Mouse (Mus musculus) adipocyte (in vitro differentiated cells): ENCODE results near the gene Tmem104.
A peak's percentile ranks its signal among the peaks of the same experiment; 100 is the strongest.

Experiments used
- DNase-seq: peaks from one replicate; pipeline ENCODE4 v3.0.0-alpha.2; 2016; ENCODE audit warnings: low spot score

Tmem104 gene

DNA sequence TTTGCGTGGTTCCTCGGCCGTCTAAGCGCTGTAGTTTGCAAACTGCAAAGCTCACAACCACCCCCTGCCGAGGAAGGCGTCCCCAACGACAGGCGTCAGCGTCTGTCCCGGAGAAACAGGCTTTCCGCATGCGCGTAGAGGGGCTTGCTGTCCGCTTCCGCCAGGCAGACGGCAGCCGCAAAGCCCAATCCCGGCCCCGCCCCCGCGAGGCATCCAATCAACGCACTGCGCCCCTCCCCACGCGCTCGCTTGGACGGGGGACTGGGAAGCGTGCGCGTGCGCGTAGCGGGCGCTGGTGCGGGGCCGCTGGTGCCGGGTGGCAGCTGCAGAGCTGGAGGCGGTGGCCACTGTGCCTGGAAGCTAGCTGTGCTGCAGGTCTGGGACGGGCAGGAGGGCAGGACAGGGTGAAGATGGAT lies at the start of gene Tmem104:
Gene Tmem104, plus strand, starts transcription at position 264 of the 416 bp plus-strand sequence.
- DNase-seq, result peak; percentile 99

DNA sequence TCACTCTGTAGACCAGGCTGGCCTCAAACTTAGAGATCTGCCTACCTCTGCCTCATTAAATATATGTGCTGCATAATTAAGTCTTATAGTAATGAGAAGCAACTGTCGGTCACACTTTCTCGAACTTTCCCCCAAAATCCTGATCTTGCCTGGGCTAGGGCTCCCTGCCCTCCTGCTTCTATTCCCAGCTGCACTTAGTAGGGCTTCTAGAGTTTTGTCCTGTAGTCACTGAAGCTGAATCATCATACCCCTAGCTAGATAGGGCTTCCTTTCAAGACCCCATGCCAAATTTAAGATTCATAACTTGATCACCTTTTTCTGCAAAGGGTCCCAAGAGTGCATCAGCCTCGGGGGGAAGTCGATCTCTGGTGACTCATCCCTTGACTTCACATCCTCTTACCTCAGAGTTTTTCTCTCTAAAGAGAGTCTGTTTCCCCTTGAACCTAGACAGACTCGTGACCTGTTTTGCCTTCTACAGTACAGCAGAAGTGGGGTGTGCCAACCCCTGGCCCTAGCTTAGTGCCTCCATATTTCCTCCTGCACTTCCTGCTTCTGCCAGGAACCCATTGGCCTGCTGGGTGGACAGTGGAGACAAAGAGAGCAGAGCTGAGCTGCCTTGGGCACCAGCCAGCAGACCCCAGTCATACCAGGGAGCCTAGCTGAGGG lies 48.6 kb upstream of the Tmem104 start:
- no peak for DNase-seq

DNA sequence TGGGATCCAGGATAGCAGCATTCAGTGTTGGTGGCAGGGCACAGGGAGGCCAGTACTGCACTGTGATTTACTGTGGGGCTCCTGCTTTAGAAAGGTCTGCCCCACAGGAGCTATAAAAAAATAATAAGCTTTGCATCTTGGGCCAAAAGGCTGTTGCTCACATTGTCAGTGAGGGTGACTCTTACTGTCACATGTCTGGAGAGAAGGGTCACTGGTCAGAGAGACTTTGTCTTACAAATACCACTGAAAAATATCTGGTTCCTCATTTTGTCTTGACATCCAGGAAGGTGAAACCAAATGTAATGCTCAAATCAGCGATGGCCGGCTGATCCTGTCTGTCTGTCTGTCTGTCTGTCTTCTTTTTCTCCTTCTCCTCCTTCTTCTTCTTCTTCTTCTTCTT lies 45.3 kb upstream of the Tmem104 start:
- no peak for DNase-seq

DNA sequence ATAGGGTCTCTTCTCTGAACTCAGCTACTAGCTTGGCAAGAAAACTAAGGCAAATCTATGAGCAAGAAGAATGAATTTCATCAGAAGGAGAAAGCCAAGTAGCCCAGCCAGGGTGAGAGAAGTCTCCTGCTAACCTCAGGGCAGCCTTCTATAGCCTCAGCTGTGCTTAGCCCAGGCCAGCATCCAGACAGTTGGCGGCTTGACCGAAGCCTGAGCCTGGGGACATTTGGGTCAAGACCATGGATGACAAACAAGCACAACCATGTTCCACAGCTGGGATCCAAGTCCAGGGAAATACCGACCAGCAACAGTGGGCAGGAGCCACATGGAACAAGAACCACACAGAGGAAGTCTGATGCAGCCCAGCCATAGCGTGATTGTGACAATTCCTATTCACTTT lies 39.5 kb upstream of the Tmem104 start:
- no peak for DNase-seq

DNA sequence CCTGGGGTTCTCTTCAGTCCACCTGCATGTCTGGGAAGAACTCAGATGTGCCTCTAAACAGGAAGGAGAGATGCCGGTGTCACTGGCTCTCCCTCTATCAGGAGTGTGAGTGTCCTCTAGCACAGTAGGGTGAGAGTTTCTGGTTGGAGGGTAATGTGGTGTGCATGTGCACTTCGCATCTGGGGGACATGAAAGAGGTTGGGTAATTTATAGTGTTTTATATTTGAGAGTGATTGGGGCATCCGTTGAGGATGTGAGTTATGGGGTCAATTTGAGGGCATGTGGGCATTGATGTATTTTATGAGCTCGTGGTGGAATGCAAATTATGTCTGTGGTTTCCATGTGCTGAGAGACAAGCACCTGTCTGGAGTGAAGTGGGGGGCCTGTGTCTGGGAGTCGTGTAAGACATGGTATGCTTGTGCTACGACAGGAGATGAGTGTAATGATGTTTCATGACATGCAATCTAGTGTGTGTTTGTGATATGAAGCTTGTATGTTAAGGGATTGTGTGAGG lies 36.5 kb upstream of the Tmem104 start:
- DNase-seq, result no peak

DNA sequence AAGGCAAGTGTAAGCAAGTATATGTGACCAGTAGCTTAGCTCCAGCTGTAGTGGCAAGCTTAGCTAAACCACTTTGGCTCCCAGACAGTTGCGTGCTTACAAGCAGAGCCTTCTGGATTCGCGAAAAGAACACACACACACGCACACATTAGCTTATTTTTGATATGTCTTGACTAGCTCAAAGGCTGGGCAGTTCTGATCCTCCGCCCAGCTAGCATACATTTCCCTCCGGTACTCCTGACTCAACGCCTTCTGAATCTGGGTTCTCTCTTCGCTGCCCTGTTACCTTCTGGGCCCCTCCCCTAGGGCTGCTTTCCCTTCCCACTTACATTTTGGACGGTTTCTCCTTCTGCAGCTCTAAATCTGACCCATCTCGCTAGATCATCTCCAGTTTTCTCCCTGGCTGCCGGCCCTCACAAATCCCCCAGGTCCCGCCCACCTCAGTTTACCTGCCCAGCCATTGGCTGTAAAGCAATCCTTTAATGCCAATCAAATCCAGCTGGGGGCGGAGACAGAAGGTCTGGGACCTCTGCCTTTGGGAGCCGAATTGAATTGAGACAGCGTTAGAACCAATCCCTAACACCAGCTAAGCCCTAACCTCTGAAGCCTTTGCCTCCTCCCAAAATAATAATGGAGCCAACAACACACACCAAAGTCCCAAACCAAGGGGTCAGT lies 35.4 kb upstream of the Tmem104 start:
- DNase-seq, result no peak

DNA sequence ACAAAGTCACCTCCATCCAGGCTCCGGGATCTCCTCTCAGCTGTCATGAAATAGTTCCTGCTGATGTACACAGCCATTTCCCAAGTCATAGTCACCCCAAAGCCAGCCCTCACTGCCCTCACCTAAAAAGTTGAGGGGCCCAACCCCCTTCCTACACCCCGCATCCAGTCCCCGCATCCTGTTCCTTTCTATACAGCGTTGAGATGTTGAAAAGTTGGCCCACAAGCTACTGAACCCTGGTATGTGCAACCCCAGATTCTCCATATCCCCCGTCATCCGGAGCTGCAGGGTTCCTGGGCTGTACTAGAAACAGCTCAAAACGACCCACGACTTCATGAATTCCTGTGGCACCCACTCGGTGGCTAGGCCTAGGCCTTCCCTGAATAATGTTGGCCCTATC lies 34.2 kb upstream of the Tmem104 start:
- no peak for DNase-seq

DNA sequence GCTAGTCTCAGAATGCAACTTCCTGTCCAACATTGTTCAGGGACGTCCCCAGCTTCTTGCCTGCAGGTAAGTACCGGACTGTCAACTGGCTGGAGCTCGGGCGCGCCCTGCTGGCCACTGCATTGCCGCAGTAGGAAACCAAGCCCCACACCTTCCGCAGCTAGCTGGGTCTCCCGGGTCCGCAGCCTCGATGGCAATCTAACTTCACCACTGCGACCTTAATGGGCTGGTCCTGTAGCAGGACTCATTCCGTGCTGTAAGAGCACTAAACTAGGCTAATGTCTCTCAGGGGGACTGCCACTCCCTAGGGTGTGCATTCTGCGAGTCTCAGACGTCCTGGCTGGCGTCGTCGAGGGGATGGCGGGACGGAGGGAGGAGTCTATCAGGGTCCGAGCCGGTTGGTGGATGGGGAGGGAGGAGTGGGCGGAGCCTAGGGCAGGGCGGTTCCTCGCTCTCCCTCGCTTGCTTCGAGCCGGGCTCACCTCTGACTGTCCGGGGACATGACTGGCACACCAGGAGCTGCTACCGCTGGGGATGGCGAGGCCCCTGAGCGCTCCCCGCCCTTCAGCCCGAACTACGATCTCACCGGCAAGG lies 33.5 kb upstream of the Tmem104 start:
- DNase-seq, result peak; percentile 41

DNA sequence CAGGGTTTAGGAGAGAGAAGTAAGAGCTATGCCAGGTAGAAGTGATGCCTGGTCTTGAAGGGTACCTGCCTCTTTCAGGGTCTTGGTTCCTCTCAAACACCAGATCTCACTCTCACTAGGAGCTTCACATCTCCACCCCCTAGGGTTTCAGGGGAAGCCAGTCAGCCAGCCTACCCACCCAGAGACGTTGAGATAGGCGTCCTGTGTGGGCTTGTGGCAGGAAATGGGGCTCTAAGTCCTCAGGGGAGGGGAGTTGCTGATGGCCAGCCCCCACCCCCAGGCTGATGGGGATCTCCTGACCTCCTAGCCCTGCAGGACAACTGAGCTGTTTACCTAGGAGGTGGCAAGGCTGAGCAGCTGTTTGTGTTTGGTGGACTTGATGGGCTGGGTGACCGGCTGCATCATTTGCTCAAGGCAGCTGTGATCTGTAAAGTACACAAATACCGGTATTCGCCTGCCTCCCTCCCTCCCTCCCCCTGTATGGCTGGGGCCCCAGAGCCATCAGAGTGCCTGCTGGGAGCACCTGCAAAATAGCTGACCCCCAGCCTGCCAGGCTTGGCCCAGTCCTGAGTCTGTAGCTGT lies 32.1 kb upstream of the Tmem104 start:
- DNase-seq, result no peak

DNA sequence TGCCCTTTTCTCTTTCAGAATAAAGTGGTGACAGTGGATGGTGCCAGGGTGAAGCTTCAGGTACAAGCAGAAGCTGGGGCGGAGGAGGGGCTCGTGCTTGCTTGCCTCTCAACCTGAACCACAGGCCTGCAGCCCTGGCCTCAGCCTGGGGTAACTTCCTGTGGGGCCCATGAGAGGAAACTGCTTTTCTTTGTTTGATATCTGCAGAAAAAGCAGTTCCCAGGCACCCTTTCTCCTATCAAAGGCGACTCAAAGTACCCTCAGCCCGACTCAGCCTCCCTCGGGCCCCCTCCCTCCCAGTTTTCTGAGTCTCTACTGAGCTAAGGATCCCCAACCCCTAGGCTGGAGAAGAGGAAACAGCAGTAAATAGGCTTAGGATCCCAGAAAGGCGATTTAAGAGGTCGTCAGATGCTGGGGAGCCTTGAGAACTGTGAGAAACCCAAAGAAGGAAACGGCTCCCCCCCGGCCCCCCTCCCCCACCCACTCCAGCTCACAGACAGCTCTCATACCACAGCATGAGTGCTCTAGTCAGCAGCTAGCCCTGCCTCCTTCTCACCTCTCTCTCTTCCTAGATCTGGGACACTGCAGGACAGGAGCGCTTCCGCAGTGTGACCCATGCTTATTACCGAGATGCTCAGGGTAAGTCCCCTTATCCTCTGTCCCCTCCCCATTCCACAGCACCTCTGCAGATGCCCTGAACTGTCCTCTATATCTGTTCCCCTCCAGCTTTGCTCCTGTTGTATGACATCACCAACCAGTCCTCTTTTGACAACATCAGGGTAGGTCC lies 29.2 kb upstream of the Tmem104 start:
- DNase-seq, result no peak

DNA sequence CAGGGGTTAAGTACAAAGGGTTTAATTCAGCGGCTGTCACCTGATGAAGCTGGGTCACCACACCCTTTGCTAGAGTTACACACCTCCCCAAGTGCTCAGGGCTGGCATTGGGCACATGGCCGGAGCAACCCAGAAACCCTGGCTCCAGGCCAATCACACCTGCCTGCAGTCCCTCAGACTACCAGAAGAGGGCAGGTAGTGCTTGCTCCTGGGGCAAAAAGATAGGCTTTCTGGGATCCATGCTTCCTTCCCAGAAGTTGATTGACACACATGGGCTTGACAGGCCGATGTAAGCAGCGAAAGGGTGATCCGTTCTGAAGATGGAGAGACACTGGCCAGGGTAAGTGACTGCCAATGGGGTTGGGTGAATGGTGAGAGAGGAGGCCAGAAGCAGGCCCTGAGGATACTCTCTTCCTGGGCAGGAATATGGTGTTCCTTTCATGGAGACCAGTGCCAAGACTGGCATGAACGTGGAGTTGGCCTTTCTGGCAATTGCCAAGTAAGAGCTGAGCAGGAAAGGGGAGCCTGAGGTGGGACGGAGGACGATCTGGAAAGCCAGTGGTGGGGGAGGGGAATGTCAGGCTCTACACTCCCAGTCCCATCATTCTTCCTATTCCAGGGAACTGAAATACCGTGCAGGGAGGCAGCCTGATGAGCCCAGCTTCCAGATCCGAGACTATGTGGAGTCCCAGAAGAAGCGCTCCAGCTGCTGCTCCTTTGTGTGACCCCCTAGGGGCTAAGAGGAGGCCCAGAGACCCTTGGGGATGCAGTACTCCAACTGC lies 27.1 kb upstream of the Tmem104 start:
- DNase-seq, result peak; percentile 77

DNA sequence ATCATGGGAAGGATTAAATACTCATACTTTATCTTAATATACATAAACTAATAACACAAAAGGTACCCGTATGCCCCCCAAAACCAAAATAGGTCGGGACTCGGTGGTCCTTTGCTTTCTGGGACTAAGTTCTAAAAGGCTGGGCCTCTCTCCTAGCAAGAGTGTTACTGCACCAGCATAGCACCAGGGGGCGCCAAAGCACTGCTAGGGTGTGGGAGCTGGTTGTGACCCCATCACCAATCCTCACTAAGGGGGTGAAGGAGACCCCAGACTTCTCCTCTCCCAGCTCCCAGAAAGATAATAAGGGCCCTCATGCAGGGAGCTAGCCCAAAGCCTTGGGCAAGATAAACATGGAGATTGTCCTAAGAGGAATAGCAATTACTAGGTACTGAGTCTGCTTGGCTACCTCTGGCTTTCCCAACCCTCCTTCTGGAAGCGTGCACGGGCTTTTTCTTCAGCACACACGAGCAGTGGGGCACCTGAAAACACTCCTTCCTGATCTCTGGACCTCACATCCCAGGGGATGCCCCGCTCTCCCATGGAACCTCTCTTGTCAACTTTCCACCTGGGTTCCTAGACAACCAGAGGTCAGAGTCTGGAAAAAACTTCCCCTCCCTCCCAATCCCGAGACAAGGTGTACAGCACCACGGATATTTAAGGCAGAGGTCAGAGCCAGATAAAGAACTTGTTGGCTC lies 26.3 kb upstream of the Tmem104 start:
- peak; percentile 81 for DNase-seq

DNA sequence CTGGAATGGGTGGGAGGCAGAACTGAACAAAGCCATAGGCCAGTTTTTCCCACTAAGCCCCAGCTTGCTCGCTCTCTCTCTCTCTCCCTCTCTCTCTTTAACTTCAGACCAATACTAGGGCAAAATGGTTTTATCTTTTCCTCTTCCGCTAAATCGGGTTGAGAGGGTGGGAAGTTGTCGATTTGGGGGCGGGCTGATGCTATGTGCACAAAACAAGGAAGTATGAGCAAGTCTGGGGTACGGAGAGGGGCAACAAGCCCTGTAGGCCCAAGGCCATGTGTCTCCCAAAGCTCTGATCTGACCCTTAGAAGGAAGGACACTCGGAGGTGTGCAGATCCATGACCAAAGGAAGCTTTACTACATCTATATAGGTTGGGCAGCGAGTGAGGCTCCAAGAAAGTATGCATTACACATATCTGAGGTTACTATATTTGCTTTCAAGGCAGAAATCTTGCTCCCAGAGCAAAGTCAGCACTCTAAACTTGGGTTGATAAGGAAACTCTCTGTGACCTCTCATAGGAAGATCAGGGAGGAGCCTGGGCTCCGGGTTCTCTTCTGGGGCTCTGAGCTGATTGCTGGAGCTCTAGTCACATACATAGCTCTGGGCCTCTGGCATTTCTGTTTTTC lies 25.6 kb upstream of the Tmem104 start:
- DNase-seq, result no peak

DNA sequence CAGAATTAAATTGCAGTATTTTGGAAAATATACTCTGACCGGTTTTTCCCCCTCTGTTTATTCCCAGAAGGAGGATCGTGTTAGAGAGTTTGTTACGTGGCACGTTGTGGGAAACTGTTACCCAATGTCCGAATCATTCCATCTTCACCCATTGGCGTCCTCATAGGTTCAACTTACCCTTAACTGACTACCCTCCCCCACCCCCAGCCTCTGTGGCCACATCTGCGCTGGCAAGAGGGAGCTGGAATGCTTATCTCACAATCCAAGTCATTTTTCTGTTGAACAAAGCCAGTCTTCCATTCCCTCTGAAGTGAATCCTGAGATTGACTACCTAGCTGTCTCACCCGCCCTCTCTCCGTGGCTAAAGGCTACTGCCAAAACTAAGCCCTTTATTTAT lies 25.1 kb upstream of the Tmem104 start:
- no peak for DNase-seq

DNA sequence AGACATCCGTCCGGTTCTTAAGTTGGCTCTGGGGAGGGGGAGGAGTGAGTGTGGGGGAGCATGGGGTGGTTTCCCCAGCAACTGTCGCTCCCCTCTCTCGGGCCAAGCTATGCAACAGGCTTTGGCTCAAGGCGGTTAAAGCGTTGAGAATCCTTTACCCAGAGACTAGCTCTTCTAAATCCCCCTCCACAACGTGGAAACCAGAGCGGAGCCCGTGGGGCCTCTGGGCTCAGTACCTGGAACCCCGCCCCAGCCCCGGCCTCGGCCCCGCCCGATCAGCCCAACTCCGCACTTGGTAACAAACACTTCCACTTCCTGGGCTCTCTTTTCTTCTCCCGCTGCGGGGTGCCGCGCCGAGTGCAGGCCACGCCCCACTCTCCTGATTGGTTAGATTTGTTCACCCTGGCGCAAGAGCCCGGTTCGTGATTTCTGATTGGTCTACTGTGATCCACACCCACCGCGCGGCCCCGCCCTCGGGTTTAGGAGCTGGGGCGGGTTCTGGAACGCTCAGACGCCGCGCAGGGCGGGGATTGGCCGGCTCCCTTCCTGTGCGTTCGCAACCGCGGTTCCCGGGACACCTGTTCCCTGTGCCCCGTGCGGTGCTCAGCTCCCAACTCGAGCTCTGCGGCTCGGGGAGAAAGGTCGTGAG lies 24.3 kb upstream of the Tmem104 start, which contains the start of gene Slc9a3r1:
Gene Slc9a3r1, plus strand, starts transcription at position 510 of the 649 bp plus-strand sequence.
- peak; percentile 98 for DNase-seq

DNA sequence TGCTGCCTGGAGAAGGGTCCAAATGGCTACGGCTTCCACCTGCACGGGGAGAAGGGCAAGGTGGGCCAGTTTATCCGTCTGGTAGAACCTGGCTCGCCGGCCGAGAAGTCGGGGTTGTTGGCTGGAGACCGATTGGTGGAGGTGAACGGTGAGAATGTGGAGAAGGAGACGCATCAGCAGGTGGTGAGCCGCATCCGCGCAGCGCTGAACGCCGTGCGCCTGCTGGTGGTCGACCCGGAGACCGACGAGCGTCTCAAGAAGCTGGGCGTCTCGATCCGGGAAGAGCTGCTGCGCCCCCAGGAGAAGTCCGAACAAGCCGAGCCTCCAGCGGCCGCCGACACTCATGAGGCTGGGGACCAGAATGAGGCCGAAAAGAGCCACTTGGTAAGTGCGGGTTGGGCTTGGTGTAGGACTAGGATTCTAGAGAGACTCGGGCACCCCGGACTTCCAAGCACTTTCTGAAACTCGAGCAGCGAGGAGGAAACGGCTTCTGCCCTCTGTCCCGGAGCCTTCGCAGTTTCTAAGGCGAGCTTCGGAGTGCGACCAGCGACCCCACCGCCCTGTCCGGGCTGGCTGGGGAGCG lies 23.6 kb upstream of the Tmem104 start:
- peak; percentile 45 for DNase-seq

DNA sequence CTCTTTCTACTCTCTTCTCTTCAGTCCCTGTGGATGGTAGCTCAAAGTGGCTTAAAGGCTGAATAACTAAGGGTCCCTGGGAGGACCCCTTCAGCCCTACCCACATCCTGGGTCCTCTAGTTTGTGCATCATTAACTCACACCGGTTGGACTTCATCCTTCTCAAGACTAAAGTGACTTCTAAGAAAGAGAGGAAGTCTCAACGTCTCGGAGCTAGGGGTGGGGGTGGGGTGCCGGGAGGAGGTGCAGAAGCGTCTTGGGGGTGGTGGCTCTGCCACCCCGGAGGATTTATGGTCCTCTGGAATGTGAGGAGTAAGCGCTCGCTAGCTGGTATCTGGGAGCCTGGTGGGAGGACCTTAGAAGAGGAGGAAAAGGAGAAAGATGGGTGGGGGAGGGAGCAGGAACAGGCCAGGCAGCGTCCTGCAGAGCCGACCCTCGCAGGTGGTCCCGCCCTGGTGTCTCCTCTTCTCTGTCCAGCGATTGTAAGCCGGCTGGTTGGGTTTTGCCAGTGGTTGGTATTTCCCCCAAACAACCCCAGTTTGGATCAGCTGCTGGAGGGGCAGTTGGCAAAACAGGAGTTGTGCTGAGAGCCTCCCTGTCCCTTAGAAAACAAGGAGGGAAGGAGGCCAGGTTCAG lies 22.8 kb upstream of the Tmem104 start:
- DNase-seq, result peak; percentile 42

DNA sequence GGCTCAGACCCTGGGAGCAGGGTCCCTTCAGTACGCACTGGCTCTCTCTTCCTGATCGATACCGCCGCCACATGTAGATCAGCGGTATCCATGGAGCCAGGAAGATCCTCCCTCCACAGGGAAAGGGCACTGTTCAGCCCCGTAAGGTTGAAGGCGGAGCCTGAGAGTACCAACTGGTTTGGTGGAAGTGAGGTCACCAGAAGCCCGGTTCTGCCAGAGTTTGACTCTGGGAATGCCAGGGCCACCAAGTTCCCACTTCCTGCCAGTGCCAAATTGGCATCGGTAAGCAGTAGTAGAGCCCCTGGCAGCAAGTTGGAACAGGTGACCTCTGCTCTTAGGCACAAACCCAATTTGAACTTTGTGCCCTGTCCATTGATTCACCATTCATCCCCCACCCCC lies 22.3 kb upstream of the Tmem104 start:
- peak; percentile 53 for DNase-seq

DNA sequence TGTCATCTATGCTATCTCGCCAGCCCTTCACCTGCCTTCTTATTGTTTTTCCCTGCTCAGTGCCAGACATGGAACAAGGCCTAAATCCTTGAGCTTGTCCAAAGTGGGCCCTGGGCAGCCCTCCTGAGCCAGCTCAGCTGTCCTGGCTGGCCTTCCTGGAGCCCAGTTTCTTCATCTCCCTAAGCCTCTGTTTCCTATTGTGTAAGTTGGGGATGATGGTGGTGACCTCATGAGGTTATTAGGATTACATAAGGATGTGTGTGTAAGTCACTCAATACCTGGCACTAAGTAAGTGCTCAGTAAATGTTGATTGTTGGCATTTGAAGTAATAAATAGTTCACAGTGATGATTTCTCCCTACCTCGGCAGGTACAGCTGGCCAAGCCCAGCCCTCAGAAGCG lies 20.5 kb upstream of the Tmem104 start:
- DNase-seq, result no peak
